Mouse (Mus musculus): ENCODE measurements at regions not wholly inside any gene's neighbourhood (a gene's known extent, or its start where the extent isn't known, plus 50 kb on each side); places are given as distances from the start of the nearest gene placed in this dataset.

- TF ChIP-seq CTCF (IDR thresholded peaks at IDR 0.05; ENCODE audit: extremely low read depth, insufficient read length, insufficient replicate concordance, low read depth, low read length) (no peak), POLR2A (IDR thresholded peaks at IDR 0.05; ENCODE audit: low read depth, low read length) (no peak)
Measured at GRCm38 (mm10) chr14:25122971-25123535, 335.9 kb upstream of the Zmiz1 start.

All from small intestine, adult 2 months (tissue).